In genomic region chr6:85911587-85911986, GRCm38 (mm10) we compare ENCODE assay signal across 8 mouse cellular contexts. TPM values are rescaled to one million over a fixed set of nuclear protein-coding genes. Genes with fewer than 3 reads are reported as not detected.
DNase-seq lines count a peak whose midpoint lies in the region; ATAC-seq and TF ChIP-seq lines count a peak whose summit lies in the region.

Tprkb (plus strand) TSS chr6:85911865.

- H3K4me1 ChIP-seq in G1E (ENCODE audit: insufficient read depth, low read depth, low read length) = peaks cover 26% of the 10 kb centered on the region
- peaks cover 9% of the 10 kb centered on the region; the same call in 1 of the 2 replicates for H3K4me1 ChIP-seq in intestine, embryonic 14.5 days (replicated peaks; ENCODE audit: control insufficient read depth, insufficient read depth, low read length)
- H3K4me1 ChIP-seq in limb, embryonic 15.5 days = peaks cover 6% of the 10 kb centered on the region; the same call in 1 of the 2 replicates

- no peak within 1 kb of the TSS for H3K4me2 ChIP-seq in intestine, embryonic 14.5 days (ENCODE audit: low read length)
- H3K4me2 ChIP-seq in limb, embryonic 15.5 days = no peak within 1 kb of the TSS

- WGBS in intestine, embryonic 14.5 days = 75% methylated on average over 3 of the region's 3 CpGs
- 76% methylated on average over 3 of the region's 3 CpGs for WGBS in limb, embryonic 15.5 days

- no peaks in the 10 kb centered on the region for H3K9me3 ChIP-seq in G1E (replicated peaks)
- H3K9me3 ChIP-seq in intestine, embryonic 14.5 days (ENCODE audit: control insufficient read depth, low read length) = no peaks in the 10 kb centered on the region
- H3K9me3 ChIP-seq in limb, embryonic 15.5 days = no peaks in the 10 kb centered on the region

- no peak for DNase-seq in G1E (ENCODE audit: low spot score)
- no peak for DNase-seq in adrenal gland, postnatal 14 days
- DNase-seq in gastrocnemius, postnatal 10 days = no peak
- no peak for DNase-seq in intestine, embryonic 14.5 days (ENCODE audit: low spot score)
- no peak for DNase-seq in spleen, postnatal 36 days (ENCODE audit: low spot score in 2 of 2)
- no peak for DNase-seq in right cerebral cortex, postnatal 14 days

- peaks cover 6% of the 10 kb centered on the region; the same call in 1 of the 2 replicates for H3K27me3 ChIP-seq in G1E (ENCODE audit: insufficient read depth, low read length)
- no peaks in the 10 kb centered on the region for H3K27me3 ChIP-seq in intestine, embryonic 14.5 days (replicated peaks; ENCODE audit: control insufficient read depth, insufficient read depth, low read length)
- no peaks in the 10 kb centered on the region for H3K27me3 ChIP-seq in limb, embryonic 15.5 days

- H3K9ac ChIP-seq in intestine, embryonic 14.5 days (ENCODE audit: low read length) = no peak within 1 kb of the TSS
- no peak within 1 kb of the TSS for H3K9ac ChIP-seq in limb, embryonic 15.5 days

- no peak within 1 kb of the TSS for H3K27ac ChIP-seq in intestine, embryonic 14.5 days (ENCODE audit: low read depth)
- H3K27ac ChIP-seq in limb, embryonic 15.5 days = no peak within 1 kb of the TSS

- peaks cover 19% of the 10 kb centered on the region for H3K36me3 ChIP-seq in G1E (replicated peaks)
- no peaks in the 10 kb centered on the region for H3K36me3 ChIP-seq in intestine, embryonic 14.5 days (ENCODE audit: control insufficient read depth, insufficient read depth, low read length)
- H3K36me3 ChIP-seq in limb, embryonic 15.5 days = no peaks in the 10 kb centered on the region

- no peak for ATAC-seq in G1E (ENCODE audit: extremely low read depth, insufficient number of reproducible peaks, low FRiP score, poor library complexity, severe bottlenecking)
- no peak for ATAC-seq in intestine, embryonic 14.5 days (replicated peaks; ENCODE audit: low FRiP score, low TSS enrichment, low read depth)
- no peak for ATAC-seq in limb, embryonic 15.5 days (ENCODE audit: insufficient number of reproducible peaks, low FRiP score, low TSS enrichment, low read depth)
- ATAC-seq in neutrophil, adult 5-6 weeks (ENCODE audit: extremely low read depth, insufficient number of reproducible peaks, low FRiP score, poor library complexity, severe bottlenecking) = no peak

- TF ChIP-seq CTCF in G1E (IDR thresholded peaks at IDR 0.05; ENCODE audit: low read depth, low read length) = no peak

- no peak within 1 kb of the TSS for H3K4me3 ChIP-seq in G1E (ENCODE audit: low read depth, low read length)
- no peak within 1 kb of the TSS for H3K4me3 ChIP-seq in intestine, embryonic 14.5 days (ENCODE audit: low read depth, low read length)
- no peak within 1 kb of the TSS for H3K4me3 ChIP-seq in limb, embryonic 15.5 days

RNA-seq across cellular contexts. Expression of gene Tprkb, which starts in this region (rescaled TPM):
- 68.6 and 70.6 TPM in 2 replicates for total RNA-seq in G1E (2014; fragmentation: Nextera tagmentation)
- total RNA-seq in G1E (2017) = 74.9 and 80.9 TPM in 2 replicates
- polyA plus RNA-seq in G1E (2012) = 6.3 TPM in 2 replicates
- 41.9 and 43.1 TPM in 2 replicates for total RNA-seq in adrenal gland, postnatal 14 days (2021)
- 10 to 100 TPM; 22.4 to 23.3 TPM for total RNA-seq in gastrocnemius, postnatal 10 days (2021)
- polyA plus RNA-seq in intestine, embryonic 14.5 days (2014; fragmentation: Nextera tagmentation; extraction: Ambion mirVana) = 27.8 and 30.3 TPM in 2 replicates
- 31.8 and 34.8 TPM in 2 replicates for polyA plus RNA-seq in limb, embryonic 15.5 days (2015; fragmentation: Nextera tagmentation; extraction: Ambion mirVana)
- 13.8 and 19.0 TPM in 2 replicates for total RNA-seq in neutrophil, adult 5-6 weeks (2017)
